Mouse (Mus musculus) right cerebral cortex, postnatal 10 days (tissue): Measurements from ENCODE around the gene C1qtnf5.
"Not testable (repeated sequence)": the region's sequence is repeated elsewhere in the genome, so short reads cannot be mapped to it uniquely, and the experiment has no call there.

Source experiments
- DNase-seq, 2 experiments: peaks; one replicate each; pipeline ENCODE4 v3.0.0; 2021; ENCODE audit warnings: low spot score in 2 of 2

Gene C1qtnf5

DNA sequence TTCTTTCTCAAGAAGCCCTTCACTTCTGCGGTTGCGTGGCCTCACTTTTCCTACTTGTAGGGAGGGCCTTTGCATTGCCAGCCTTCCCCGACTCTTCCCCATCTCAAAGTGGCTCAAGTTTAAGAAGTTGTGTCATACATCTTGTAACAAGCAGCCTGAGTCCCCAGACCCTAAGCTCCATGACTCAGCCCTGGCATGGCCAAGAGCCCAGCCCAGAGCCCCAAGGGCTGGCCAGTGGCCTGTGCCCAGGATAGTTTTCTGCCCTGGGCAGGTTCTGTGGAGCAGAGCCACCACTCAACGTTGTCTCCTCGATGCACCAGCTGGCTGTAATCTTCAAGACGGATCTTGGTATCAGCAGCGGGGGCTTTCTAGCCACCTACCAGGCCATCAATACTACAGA, 2.2 kb upstream of the C1qtnf5 start:
- DNase-seq, result no peak

GRCm38 (mm10) chr9:44105781-44106180, 1.3 kb upstream of the C1qtnf5 start:
- no peak for DNase-seq

DNA sequence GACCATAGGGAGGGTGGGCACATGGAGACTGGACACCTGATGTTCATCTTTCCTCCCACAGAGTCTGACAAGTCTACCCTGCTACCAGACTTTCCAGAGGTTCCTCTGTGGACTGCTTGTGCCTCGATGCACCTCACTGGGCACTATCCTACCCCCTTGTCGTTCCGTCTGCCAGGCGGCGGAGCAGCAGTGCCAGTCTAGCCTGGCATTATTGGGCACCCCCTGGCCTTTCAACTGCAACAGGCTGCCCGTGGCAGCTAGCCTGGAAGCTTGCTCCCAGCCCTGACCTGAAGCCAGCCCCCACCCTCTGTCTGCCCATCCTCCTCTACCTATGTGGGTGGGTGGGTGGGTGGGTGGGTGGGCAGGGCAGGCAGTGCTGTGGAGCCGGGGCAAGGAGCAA, 863 bp upstream of the C1qtnf5 start:
- no peak for DNase-seq

GRCm38 (mm10) chr9:44106596-44106995, 449 bp upstream of the C1qtnf5 start:
- DNase-seq, result no peak

DNA sequence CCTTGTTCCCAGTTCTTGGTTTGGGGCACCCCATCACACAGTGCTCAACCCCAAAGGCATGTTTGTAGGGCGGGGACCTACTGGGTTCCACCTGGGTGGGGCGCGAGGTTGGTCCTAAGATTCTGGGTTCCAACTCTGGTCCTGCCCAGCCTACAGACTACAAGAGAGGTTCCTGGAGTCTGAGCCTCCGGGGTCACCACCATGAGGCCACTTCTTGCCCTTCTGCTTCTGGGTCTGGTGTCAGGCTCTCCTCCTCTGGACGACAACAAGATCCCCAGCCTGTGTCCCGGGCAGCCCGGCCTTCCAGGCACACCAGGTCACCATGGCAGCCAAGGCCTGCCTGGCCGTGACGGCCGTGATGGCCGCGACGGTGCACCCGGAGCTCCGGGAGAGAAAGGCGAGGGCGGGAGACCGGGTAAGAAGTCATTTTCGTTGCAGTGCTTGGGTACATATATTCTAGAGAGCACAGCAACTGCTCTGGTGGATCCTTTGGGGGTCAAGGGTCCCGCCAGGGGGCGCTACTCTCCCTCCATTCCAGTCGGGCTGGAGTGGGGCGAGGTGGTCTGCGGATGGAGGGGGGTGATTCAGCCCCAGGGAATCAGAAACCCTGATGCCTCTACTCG, 623 bp downstream of the C1qtnf5 start:
- DNase-seq, result peak in 1 of 2 experiments; percentile 67

- DNase-seq, result no peak
Observed at GRCm38 (mm10) chr9:44108269-44109055, 1.4 kb downstream of the C1qtnf5 start.

GRCm38 (mm10) chr9:44109360-44110095, 2.5 kb downstream of the C1qtnf5 start:
- peak; percentile 85 to 87 for DNase-seq

- DNase-seq, result not testable (repeated sequence)
Observed at GRCm38 (mm10) chr9:44111909-44112308, 4.9 kb downstream of the C1qtnf5 start.

DNA sequence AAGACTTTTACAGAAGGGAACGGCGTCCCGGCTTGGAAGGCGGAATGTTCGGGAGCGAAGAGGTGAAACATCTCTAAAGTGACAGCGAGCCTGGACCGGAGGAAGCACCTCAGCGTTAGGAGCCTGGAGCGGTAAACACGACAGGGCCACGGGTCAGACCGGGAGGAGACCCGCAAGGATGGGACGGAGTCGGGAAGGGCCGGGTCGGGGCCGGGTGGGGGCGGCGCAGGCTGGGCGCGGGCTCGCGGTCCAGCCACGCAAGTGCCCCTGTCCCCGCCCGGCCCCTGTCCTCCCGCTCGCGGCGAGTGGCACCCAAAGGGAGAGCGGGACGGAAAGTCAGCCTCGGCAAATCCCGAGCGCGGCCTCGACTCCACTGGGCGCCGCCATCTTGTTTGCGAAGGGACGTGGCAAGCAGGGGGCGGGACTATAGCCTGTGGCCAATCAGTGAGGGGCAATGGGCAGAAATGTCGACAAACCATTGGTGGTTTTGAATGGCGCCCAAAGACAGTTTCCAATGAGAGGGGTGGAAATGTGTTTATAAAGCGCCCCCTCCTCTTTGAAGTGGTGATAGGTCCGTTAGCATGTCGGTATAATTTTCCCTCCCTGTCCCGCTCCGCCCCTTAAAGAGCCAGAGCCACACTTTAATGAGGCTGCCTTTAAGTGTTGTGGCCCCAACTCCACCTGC, 6.2 kb downstream of the C1qtnf5 start, which contains the start of the genes Gm49380 and Rnf26:
Gene Gm49380 (minus strand): TSS at position 396 of the 685 bp plus-strand sequence.
Gene Rnf26 (minus strand): TSS at position 413 of the 685 bp plus-strand sequence.
- peak; percentile 98 for DNase-seq

- DNase-seq, result no peak
Observed at GRCm38 (mm10) chr9:44114453-44114852, 7.4 kb downstream of the C1qtnf5 start.

GRCm38 (mm10) chr9:44115599-44115998, 8.6 kb downstream of the C1qtnf5 start:
- DNase-seq, result no peak

DNA sequence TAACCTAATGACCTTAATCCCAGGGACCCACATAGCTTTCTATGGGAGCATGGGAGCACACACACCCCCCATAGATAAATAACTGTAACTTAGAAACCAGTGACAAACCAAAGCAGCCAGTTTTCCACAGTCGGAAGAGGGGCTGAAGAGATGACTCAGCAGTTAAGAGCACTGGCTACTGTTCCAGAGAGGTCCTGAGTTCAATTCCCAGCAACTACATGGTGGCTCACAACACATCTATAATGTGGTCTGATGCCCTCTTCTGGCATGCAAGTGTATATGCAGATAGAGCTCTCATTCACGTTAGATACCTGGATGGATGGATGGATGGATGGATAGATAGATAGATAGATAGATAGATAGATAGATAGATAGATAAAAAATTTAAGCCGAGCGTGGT, 9.1 kb downstream of the C1qtnf5 start:
- no peak for DNase-seq

GRCm38 (mm10) chr9:44119011-44119410, 12.0 kb downstream of the C1qtnf5 start:
- no peak for DNase-seq

GRCm38 (mm10) chr9:44119948-44120465, 13.0 kb downstream of the C1qtnf5 start:
- DNase-seq, result no peak

- no peak for DNase-seq
Observed at GRCm38 (mm10) chr9:44124317-44124716, 17.3 kb downstream of the C1qtnf5 start.

DNA sequence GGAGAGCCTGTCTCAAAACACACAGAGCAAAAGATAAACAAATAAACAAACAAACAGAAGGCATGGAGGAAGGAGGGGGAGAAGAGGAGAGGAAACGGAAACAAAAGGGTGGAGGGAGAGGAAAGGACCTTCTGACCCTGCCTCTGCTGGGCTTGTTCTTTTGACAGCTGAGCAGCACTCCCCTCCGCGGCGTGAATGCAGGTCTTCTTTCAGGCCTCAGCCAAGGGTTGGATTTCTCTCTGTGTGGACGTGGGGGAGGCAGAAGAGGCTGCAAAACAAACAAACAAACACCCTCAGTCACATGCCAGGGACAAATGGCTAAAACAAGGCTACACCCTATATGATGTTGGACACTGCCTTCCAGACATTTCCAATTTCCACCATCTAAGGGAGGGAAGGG, 18.0 kb downstream of the C1qtnf5 start:
- DNase-seq, result no peak

GRCm38 (mm10) chr9:44125546-44126428, 18.7 kb downstream of the C1qtnf5 start:
- peak; percentile 92 to 94 for DNase-seq

DNA sequence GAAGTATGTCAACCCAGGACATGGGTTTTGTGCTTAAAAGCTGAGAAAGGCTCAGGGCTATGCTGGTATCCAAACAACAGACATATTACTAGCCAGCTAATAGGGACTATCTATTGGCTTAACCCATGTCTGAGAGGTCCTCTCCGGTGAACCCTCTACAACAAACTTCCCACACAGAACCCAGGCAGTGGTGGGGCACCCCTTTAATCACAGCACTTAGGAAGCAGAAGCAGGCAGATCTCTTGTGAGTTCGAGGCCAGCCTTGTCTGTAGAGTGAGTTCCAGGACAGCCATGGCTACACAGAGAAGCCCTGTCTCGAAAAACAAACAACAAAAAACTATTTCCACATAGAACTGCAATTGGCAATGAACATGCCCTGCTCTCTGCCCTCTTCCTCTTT, 19.7 kb downstream of the C1qtnf5 start:
- DNase-seq, result no peak

- no peak for DNase-seq
Observed at GRCm38 (mm10) chr9:44127351-44127801, 20.3 kb downstream of the C1qtnf5 start.

DNA sequence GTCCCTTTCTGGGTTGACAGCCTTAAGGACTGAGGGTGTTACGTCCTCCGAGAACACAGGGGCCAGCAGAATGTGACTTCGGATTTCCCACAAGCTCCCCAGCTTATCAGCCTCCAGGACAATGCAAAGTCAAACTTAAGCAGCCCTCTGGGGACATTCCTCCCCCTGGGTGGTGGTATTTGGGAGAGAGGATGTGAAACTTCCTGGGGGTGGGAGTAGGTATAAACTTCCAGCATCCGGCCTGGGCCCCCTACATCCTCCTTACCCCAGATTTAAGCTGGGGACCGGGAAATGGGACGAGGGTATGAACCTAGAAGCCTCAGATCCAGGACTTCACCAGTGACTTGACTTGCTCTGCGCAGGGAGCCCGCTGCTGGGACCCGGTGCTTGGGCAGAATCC, 22.6 kb downstream of the C1qtnf5 start:
- DNase-seq, result no peak

- no peak for DNase-seq
Observed at GRCm38 (mm10) chr9:44130034-44130433, 23.0 kb downstream of the C1qtnf5 start.
